Mouse (Mus musculus): Measurements from ENCODE around the gene AI597479. TPM values are rescaled to one million over a fixed set of nuclear protein-coding genes. Genes with fewer than 3 reads are reported as not detected.

Gene AI597479
- polyA plus RNA-seq, 1 experiment: 8.4 TPM

DNA sequence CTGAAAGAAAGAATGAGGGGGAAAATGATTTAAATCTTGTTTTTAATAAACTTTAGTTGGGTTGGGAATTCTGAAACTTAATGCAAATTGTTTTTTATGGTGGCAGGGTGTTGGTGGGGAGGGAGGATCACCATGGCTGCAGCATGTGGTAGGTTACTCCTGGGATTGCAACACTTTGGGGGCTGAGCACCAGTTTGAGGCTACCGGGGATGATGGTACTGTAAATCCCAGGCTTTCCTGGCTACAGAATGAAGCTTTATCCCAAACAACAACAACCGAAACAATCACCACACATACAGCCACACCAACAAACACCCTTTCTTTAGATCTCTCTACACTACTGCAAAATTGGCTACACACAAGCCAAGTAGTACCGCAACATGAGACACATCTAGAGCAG is 63.9 kb downstream of the AI597479 start:
- no peak for DNase-seq (ENCODE audit: low read depth)

GRCm38 (mm10) chr1:43163084-43163466 is 64.6 kb downstream of the AI597479 start:
- no peak for DNase-seq (ENCODE audit: low read depth)

DNA sequence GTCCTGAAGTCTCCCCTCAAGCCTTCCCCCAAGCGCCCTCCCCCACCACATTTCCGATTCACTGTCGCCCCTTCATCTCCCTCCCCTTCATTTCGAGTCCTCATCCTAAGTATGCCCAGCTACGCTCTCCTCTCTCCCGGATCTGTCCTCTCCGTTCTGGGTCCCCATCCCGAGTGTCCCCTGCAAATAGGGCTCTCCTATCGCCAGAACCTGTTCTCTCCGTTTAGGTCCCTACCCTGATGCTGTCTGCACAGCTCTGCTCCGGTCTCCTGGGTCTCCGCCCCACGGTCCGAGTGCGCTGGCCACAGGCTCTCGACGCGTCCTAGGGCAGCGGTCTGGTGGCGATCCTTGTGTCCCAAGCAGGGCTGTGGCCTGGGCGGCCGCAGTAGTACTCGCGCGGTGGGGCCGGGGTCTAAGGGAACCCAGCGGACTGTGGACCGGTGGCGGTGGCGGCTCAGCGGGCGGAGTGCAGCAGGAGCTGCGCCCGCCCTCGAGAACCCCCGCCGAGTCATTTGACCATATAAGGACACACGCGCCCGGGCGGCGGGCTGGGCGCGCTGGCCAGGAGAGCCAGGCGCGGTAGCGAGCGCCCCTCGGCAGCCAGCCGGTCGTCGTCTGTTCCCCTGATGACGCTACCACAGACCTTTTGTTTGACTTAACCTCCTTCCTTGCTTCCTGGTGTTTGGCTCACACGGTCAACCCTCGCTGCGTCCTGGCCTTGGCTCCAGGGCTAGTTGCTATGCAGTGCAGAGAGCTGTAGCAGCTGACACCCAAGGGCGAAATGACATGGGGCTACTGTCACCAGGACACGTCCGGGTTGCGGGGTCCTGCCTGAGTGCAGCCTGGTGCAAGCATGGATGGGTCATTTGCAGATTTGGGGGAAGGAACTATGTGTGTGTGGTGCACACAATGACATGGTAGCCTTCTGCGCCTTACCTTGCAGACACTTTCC is 65.2 kb downstream of the AI597479 start:
- no peak for DNase-seq (ENCODE audit: low read depth)

- no peak for DNase-seq (ENCODE audit: low read depth)
These were observed 66.1 kb downstream of the AI597479 start for GRCm38 (mm10) chr1:43164582-43164981.

Other genes with a start within 250 kb of the AI597479 start
- gene Mrps9, start 247.5 kb upstream of the AI597479 start, polyA plus RNA-seq (2012; rRNA removed): 18.9 and 24.5 TPM in 2 replicates
- 19.0 and 25.7 TPM in 2 replicates for gene Gpr45, start 145.8 kb upstream of the AI597479 start, polyA plus RNA-seq (2012; rRNA removed)
- 28.7 and 29.1 TPM in 2 replicates for gene Tgfbrap1, start 73 bp upstream of the AI597479 start, polyA plus RNA-seq (2012; rRNA removed)
- 13.6 and 15.4 TPM in 2 replicates for gene Fhl2, start 98.3 kb downstream of the AI597479 start, polyA plus RNA-seq (2012; rRNA removed)